Mouse (Mus musculus): ENCODE data around the gene Krt15. TPM values are rescaled to one million over a fixed set of nuclear protein-coding genes. Genes with fewer than 3 reads are reported as not detected.
A peak's percentile ranks its signal among the peaks of the same experiment; 100 is the strongest.

Gene Krt15
- total RNA-seq (2021): not detected
- long read RNA-seq, experiment 1: 0 reads
- long read RNA-seq, experiment 2: 0 reads

DNA sequence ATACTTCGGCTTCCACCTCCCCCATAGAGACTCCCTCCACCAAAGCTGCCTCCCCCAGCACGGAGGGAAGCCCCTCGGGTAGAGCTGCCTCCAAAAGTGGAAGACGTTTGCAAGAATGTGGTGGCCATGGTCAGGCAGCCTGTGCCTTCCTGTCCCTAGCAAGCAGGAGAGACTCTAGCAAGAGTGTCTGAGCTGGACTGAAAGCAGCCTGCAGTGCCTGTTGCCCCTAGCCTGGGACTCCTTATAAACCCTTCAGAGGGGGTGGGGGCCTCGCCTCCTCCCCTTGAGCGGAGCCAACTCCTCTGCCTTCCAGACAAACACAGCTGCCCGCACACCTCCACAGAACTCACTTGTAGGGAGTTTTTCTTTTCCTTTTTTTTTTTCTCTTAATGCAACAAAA, at the start of gene Krt15:
TSS of gene Krt15 (minus strand) at position 198 of the 400 bp plus-strand sequence.
- DNase-seq: no peak
- intact Hi-C loops (cut with DNase I): loop anchor here (5.0 kb wide), 1 partner anchor 243 kb away; no protein-coding TSS in a partner anchor

DNA sequence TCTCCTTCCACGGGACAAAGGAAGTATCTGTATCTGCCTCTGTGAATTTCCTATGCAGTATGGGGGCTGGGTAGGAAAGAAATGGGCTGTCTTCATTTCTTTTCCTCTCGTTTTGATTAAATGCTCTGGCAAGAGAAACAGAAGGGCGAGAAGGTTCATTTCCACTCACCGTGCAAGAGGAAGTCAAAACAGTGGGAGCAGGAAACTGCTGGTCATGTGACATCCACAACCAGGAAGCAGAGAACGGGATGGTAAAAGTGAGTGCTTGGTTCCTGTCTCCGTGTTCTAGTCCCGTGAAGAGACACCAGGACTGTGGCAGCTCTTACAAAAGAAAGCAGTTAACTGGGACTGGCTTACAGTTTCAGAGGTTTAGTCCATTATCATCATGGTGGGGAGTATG, 46.0 kb upstream of the Krt15 start:
- intact Hi-C loops (cut with DNase I): loop anchor here (5.0 kb wide), 1 partner anchor 101 kb away; no protein-coding TSS in a partner anchor
- no peak for DNase-seq

- intact Hi-C loops (cut with DNase I): no loop called here
- DNase-seq: no peak
These were observed 43.5 kb upstream of the Krt15 start for GRCm38 (mm10) chr11:100179260-100179659.

- DNase-seq: no peak
- intact Hi-C loops (cut with DNase I): no loop called here
These were observed 42.6 kb upstream of the Krt15 start for GRCm38 (mm10) chr11:100178307-100178706.

GRCm38 (mm10) chr11:100176791-100177190, 41.1 kb upstream of the Krt15 start:
- DNase-seq: no peak
- intact Hi-C loops (cut with DNase I): no loop called here

DNA sequence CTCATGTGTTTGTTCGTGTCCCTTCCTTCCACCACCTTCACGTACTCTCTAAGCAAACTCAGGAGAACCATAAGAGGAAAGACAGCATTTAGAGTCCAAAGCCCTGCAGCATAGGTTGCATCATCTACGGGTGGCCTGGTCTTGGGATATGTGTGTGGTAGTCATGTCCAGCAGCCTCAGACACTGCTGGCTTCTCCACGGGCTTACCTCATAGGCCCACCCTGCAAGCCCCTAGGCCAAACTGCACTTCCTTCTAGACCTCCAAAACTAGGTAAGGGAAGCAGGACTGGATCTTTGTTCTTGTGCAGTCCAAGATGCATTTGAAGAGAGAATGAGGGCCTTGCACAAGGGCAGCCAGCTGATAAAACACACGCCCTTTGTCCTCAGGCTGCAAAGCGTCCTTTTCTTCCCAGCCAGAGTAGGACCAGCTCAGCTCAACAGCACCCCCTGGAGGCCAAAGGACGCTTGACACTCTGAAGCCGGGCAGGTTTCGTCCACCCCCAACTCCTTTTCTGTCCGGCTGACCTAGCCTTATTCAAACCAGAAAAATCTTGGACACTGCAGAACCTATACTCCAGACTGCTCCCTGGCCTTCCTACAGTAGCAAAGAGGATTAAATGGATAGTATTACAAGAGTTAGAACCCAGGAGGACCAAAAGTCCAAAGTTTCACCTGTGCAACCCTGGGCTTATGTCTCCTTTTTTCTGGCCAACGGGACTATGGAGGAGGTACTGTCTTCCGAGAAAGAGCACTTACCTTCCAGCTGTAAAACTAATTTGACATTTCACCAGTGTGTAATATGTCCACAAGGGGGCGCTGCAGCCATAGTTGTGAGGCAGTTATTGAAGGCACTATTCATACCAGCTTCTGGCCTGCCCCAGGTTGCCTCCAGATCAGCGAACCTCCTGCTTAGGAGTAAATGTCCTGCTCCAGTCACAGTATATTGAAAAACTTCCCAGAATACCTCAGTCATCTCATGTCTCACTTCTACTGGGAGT, 33.3 kb upstream of the Krt15 start:
- peak; percentile 46 to 57 for DNase-seq
- intact Hi-C loops (cut with DNase I): loop anchor here (5.0 kb wide), 3 partner anchors 113 to 707 kb away; no protein-coding TSS in a partner anchor

DNA sequence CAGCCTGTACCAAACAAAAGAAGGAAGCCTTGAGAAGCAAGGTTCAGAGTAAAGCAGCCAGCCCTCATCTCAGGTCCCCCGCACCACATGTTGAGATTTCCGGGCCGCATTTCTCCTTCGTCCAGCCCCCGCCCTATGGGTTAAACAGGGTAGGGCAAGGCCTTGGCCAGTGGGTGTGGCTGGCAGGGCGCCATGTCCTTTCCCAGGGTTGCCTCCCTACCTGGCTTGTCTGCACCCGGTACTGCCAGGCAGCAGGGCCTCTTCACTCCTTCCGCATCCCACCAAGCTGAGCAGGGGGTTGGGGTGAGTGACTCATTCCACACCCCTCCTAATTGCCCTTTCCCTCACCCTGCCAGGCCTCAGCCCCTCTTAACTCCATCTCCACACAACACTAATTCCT, 32.3 kb upstream of the Krt15 start:
- DNase-seq: no peak
- intact Hi-C loops (cut with DNase I): loop anchor here (5.0 kb wide), 3 partner anchors 114 to 706 kb away; no protein-coding TSS in a partner anchor

DNA sequence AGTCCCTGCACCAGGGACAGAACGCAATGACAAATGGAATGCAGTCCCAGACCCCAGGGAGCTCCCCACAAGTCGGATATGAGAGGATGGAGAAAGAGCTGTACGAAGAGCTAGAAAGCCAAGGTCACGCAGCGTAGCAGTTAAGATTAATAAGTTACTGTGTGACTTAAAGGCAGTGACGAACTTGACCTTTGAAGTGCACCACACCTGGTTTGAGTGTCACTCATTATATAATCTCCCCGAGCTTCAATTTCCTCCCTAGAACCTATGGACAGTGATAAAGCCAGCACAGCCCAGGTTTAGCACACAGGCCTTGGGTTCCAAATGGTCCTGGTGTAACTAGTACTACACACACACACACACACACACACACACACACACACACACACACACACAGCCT, 28.7 kb upstream of the Krt15 start:
- intact Hi-C loops (cut with DNase I): no loop called here
- no peak for DNase-seq

DNA sequence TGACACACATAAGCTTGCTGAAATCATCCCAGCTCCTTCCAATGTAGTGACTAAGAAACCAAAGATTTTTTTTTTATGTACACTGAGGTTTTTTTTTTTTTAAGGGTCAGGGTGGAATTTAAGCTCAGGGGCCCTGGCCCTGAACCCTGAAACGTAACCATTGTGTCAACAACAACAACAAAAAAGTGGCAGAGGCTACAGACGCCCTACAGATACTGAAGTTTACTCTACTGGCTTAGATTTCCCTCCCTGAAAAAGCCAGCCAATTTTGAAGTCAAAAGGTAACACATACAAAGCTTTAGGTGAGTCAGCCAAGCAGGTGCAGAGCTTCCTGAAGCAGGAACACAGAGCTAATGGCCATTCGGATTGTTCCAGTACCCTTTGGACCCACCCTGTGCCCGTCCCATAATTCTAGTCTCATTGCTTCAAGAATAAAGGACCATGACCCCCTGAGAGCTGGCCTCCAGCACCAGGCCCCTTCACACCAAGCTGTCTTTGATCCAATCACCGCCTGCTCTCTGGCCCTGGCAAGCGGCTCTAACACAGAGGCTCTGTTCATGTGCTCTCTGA, 22.3 kb upstream of the Krt15 start:
- DNase-seq: no peak
- intact Hi-C loops (cut with DNase I): no loop called here

DNA sequence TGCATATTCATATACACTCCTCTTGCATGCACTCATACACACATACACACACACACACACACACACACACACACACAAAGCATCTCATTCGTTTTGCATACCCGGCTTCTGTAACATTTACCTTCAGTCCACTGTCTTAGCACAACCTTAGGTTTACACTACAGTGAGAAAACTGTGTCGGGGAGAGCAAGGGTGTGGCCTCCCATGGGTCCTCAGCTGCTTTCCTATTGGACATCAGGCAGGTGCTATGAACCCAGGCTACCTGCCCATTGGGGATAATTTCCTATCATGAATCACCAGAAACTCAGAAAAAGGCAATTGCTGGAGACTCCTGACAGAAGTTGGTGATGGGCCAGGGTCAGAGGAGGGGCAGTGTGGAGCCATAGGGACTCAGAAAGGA, 21.6 kb upstream of the Krt15 start:
- intact Hi-C loops (cut with DNase I): no loop called here
- no peak for DNase-seq

DNA sequence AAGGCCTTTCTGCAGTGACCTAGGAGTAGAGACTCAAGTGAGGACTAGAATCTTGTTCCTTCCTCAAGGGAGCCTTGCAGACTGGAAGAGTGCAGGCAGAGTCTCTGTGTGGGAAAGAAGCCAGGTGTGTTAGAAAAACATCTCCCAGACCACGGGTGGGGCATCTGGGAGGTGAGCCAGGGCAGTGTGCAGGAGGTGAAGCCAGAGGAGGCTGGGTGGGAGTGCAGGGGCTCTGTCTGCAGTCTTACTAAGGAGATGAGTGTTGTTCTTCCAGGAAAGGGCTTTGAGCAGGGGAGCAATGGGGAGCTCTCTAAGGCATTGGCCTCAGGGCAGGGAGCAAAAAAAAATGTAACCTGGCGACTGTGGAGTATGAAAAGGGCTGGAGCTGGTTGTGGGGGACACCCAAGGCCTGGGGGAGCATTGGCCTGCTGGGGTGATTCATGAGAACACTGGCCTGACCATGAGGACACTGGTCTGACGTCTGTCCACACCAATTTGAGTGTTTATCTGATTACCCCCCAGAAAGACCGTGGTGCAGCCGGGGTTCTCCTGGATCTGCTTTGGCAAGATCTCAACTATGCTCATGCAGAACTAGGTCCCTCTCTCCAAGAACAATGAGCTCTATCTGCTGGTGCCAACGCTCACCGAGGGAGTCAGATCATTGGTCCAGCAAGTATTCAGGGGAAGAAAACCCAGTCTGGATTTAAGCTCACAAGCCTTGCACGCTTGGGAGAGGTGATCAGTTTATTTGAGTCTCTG, 19.9 kb upstream of the Krt15 start:
- no peak for DNase-seq
- intact Hi-C loops (cut with DNase I): no loop called here

- no peak for DNase-seq
- intact Hi-C loops (cut with DNase I): no loop called here
These were observed 13.0 kb upstream of the Krt15 start, which contains the start of gene Krt19 for GRCm38 (mm10) chr11:100148615-100149330. Gene Krt19, minus strand, starts transcription at chr11:100148665.

- intact Hi-C loops (cut with DNase I): no loop called here
- no peak for DNase-seq
These were observed 12.0 kb upstream of the Krt15 start for GRCm38 (mm10) chr11:100147566-100148353.

GRCm38 (mm10) chr11:100145858-100146560, 10.3 kb upstream of the Krt15 start:
- no peak for DNase-seq
- intact Hi-C loops (cut with DNase I): no loop called here

GRCm38 (mm10) chr11:100145104-100145503, 9.4 kb upstream of the Krt15 start:
- intact Hi-C loops (cut with DNase I): no loop called here

DNA sequence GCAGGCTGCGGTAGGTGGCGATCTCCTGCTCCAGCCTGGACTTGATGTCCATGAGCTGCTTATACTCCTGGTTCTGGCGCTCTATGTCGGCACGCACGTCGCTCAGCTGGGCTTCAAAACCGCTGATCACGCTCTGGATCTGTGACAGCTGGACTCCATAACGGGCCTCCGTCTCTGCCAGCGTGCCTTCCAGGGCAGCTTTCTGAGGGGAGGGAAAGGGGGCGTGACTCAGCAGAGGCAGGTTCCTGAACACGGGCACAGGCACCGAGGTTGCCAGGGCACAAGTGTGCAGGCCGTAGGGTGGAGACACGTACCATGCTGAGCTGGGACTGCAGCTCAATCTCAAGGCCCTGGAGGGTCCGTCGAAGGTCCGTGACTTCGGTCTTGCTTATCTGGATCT, 5.2 kb upstream of the Krt15 start:
- DNase-seq: peak in 1 of 2 experiments; percentile 15
- intact Hi-C loops (cut with DNase I): no loop called here

More at GRCm38 (mm10) chr11:100145104-100145503, 9.4 kb upstream of the Krt15 start:
- DNase-seq: no peak

GRCm38 (mm10) chr11:100139391-100139790, 3.7 kb upstream of the Krt15 start:
- intact Hi-C loops (cut with DNase I): loop anchor here (5.0 kb wide), 1 partner anchor 247 kb away; no protein-coding TSS in a partner anchor
- no peak for DNase-seq

DNA sequence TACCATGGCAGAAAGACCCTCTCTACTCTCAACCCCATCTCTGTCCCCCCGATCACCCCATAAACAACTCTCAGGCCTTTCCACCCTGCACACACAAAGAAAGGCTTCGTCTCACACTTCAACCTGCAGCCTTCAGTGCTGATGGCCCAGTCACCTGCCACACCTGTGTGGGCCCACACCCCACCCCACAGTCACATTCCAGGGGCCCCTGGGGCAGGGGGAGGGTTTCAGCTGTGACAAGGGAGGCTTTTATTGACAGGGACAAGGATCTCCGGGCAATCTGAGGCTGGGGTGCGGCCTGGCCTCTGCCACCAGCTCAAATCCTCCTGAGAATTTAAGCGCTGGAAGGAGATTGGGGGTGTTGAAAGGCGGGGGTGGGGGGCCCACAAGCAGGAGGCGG, 3.1 kb upstream of the Krt15 start:
- intact Hi-C loops (cut with DNase I): loop anchor here (5.0 kb wide), 1 partner anchor 247 kb away; no protein-coding TSS in a partner anchor
- no peak for DNase-seq
